Mouse (Mus musculus) CH12.LX (cell line): ENCODE results near the gene Lypd8.

Experiments used
- CHD2 ChIP-seq: IDR thresholded peaks from 2 replicates; pipeline ENCODE4 v1.6.1; 2011; ENCODE audit warnings: low read length, improper control_type of control experiment
- CTCF ChIP-seq, 2 experiments: IDR thresholded peaks in 1 of 2; conservative IDR thresholded peaks in 1 of 2; 2 replicates each; pipeline ENCODE4 v1.5.1; 2011 to 2012; ENCODE audit warnings: low read depth in 2 of 2, low read length in 2 of 2, improper control_type of control experiment in 1 of 2, inconsistent platforms in 1 of 2, mild to moderate bottlenecking in 1 of 2, moderate library complexity in 1 of 2
- ELF1 ChIP-seq: IDR thresholded peaks from 2 replicates; pipeline ENCODE4 v1.6.1; 2014; ENCODE audit warnings: low read depth, mild to moderate bottlenecking, inconsistent platforms, low read length, improper control_type of control experiment
- KAT2A ChIP-seq: IDR thresholded peaks from 2 replicates; pipeline ENCODE4 v1.6.1; 2012; ENCODE audit warnings: low read length, improper control_type of control experiment, inconsistent platforms; ENCODE audit not compliant: insufficient replicate concordance
- MAFK ChIP-seq: IDR thresholded peaks from 2 replicates; pipeline ENCODE4 v1.6.1; 2011; ENCODE audit warnings: low read length, improper control_type of control experiment; ENCODE audit not compliant: insufficient replicate concordance
- MYC ChIP-seq: IDR thresholded peaks from 2 replicates; pipeline ENCODE4 v1.6.1; 2011; ENCODE audit warnings: low read depth, mild to moderate bottlenecking, improper control_type of control experiment, low read length
- NELFE ChIP-seq: IDR thresholded peaks from 2 replicates; pipeline ENCODE4 v1.6.1; 2011; ENCODE audit warnings: low read depth, low read length, improper control_type of control experiment
- POLR2A ChIP-seq: IDR thresholded peaks from 2 replicates; pipeline ENCODE4 v1.6.1; 2011; ENCODE audit warnings: low read depth, mild to moderate bottlenecking, improper control_type of control experiment, low read length
- POLR2AphosphoS2 ChIP-seq: IDR thresholded peaks from 2 replicates; pipeline ENCODE4 v1.6.1; 2011; ENCODE audit warnings: low read depth, low read length, improper control_type of control experiment
- TCF12 ChIP-seq: IDR thresholded peaks from 2 replicates; pipeline ENCODE4 v1.6.1; 2014; ENCODE audit warnings: low read depth, mild to moderate bottlenecking, inconsistent platforms, low read length, improper control_type of control experiment
- USF1 ChIP-seq: IDR thresholded peaks from 2 replicates; pipeline ENCODE4 v1.6.1; 2014; ENCODE audit warnings: low read depth, mild to moderate bottlenecking, inconsistent platforms, low read length, improper control_type of control experiment
- ZC3H11A ChIP-seq: IDR thresholded peaks from 2 replicates; pipeline ENCODE4 v1.6.1; 2012; ENCODE audit warnings: low read depth, mild to moderate bottlenecking, inconsistent platforms, low read length, improper control_type of control experiment

GRCm38 (mm10) chr11:58357844-58358534, 20.9 kb upstream of the Lypd8 start:
- no peak for TF ChIP-seq POLR2AphosphoS2
- no peak for TF ChIP-seq ZC3H11A
- TF ChIP-seq MYC, result no peak
- TF ChIP-seq CTCF (conservative IDR thresholded peaks at IDR 0.05 in 1 of 2, IDR thresholded peaks at IDR 0.05 in 1 of 2; ENCODE audit: low read depth in 2 of 2, low read length in 2 of 2), result no peak
- no peak for TF ChIP-seq USF1
- TF ChIP-seq ELF1, result no peak
- TF ChIP-seq NELFE, result no peak
- TF ChIP-seq POLR2A, result no peak
- no peak for TF ChIP-seq TCF12
- no peak for TF ChIP-seq MAFK
- TF ChIP-seq KAT2A, result no peak
- TF ChIP-seq CHD2, result no peak
